Mouse (Mus musculus): ENCODE data around the gene Acbd6. TPM values are rescaled to one million over a fixed set of nuclear protein-coding genes. Genes with fewer than 3 reads are reported as not detected.

Gene Acbd6
- polyA plus RNA-seq, 1 experiment, result 95.9 TPM

- TF ChIP-seq POLR2A (IDR thresholded peaks at IDR 0.05; ENCODE audit: low read depth, low read length) (no peak), CTCF (IDR thresholded peaks at IDR 0.05; ENCODE audit: extremely low read depth, insufficient read length, insufficient replicate concordance, low read depth, low read length) (no peak)
- no peak overlapping the region for H3K4me3 ChIP-seq (ENCODE audit: low read depth, low read length)
These were observed 140.6 kb downstream of the Acbd6 start for GRCm38 (mm10) chr1:155698373-155699159.

DNA sequence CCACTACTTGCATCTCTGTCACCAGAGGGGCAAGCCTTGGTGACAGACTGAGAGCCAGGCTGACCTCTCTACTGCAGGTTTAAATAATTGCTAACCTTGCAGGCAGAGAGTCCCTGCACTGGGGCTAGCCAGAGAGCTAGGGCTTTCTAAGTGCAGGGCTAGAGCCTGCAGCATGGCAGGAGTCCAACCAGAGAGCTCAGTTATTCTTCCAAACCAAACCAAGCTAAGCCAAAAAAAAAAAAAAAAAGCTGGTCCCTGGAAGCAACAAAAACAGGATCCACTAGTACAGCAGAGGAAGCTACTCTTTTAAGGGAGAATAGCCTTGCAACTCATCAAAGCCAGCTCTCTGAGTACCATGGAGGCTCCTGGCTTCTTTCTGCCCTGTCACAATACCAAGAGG, 143.0 kb downstream of the Acbd6 start:
- H3K36me3 ChIP-seq (ENCODE audit: control insufficient read depth, insufficient read depth, low read length), result no peaks in the 10 kb centered on the region
- H3K4me3 ChIP-seq (ENCODE audit: low read depth, low read length), result no peak overlapping the region
- TF ChIP-seq CTCF (IDR thresholded peaks at IDR 0.05; ENCODE audit: extremely low read depth, insufficient read length, insufficient replicate concordance, low read depth, low read length), result no peak
- no peak for TF ChIP-seq POLR2A (IDR thresholded peaks at IDR 0.05; ENCODE audit: low read depth, low read length)
- no peaks in the 10 kb centered on the region for H3K4me1 ChIP-seq (ENCODE audit: control insufficient read depth, insufficient read depth, insufficient read length, low read length)
- H3K27ac ChIP-seq (ENCODE audit: insufficient read depth, low read depth, low read length), result no peak overlapping the region
- H3K27me3 ChIP-seq (ENCODE audit: control insufficient read depth, insufficient read depth, low read length), result no peaks in the 10 kb centered on the region

More at GRCm38 (mm10) chr1:155698373-155699159, 140.6 kb downstream of the Acbd6 start:
- no peaks in the 10 kb centered on the region for H3K36me3 ChIP-seq (ENCODE audit: control insufficient read depth, insufficient read depth, low read length)
- 47% methylated on average over 17 of the region's 17 CpGs for WGBS
- H3K4me1 ChIP-seq (ENCODE audit: control insufficient read depth, insufficient read depth, insufficient read length, low read length), result no peaks in the 10 kb centered on the region
- no peaks in the 10 kb centered on the region for H3K27me3 ChIP-seq (ENCODE audit: control insufficient read depth, insufficient read depth, low read length)
- H3K27ac ChIP-seq (ENCODE audit: insufficient read depth, low read depth, low read length), result no peak overlapping the region

GRCm38 (mm10) chr1:155703191-155703680, 145.3 kb downstream of the Acbd6 start:
- no peaks in the 10 kb centered on the region for H3K4me1 ChIP-seq (ENCODE audit: control insufficient read depth, insufficient read depth, insufficient read length, low read length)
- no peak overlapping the region for H3K4me3 ChIP-seq (ENCODE audit: low read depth, low read length)
- TF ChIP-seq POLR2A (IDR thresholded peaks at IDR 0.05; ENCODE audit: low read depth, low read length) (no peak), CTCF (IDR thresholded peaks at IDR 0.05; ENCODE audit: extremely low read depth, insufficient read length, insufficient replicate concordance, low read depth, low read length) (no peak)
- H3K27me3 ChIP-seq (ENCODE audit: control insufficient read depth, insufficient read depth, low read length), result no peaks in the 10 kb centered on the region
- no peak overlapping the region for H3K27ac ChIP-seq (ENCODE audit: insufficient read depth, low read depth, low read length)
- WGBS, result 83% methylated on average over 5 of the region's 5 CpGs
- H3K36me3 ChIP-seq (ENCODE audit: control insufficient read depth, insufficient read depth, low read length), result no peaks in the 10 kb centered on the region

DNA sequence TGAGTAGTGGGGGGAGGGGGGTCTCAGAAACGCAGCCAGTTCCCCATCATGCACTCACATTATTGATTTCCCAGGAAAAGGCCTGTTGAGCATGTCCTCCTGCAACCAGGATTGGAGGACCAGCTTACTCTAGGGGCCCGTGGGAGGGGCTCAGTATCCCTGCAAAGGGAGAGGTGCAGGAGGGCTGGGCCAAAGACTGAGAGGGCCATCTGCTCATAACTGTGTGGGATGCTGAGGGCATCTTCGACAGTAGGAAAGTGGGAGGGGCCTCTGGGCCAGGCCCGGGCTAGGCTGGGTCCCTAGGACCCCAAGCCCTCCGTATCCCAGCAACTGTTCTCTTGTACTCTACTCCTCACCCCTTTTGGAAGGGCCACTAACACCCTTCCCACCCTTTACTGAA, 146.3 kb downstream of the Acbd6 start:
- TF ChIP-seq CTCF (IDR thresholded peaks at IDR 0.05; ENCODE audit: extremely low read depth, insufficient read length, insufficient replicate concordance, low read depth, low read length), result no peak
- no peak for TF ChIP-seq POLR2A (IDR thresholded peaks at IDR 0.05; ENCODE audit: low read depth, low read length)
- Histone ChIP-seq H3K4me1 (ENCODE audit: control insufficient read depth, insufficient read depth, insufficient read length, low read length) (no peaks in the 10 kb centered on the region), H3K4me3 (ENCODE audit: low read depth, low read length) (no peak overlapping the region), H3K36me3 (ENCODE audit: control insufficient read depth, insufficient read depth, low read length) (no peaks in the 10 kb centered on the region), H3K27ac (ENCODE audit: insufficient read depth, low read depth, low read length) (no peak overlapping the region), H3K27me3 (ENCODE audit: control insufficient read depth, insufficient read depth, low read length) (no peaks in the 10 kb centered on the region)
- 43% methylated on average over 5 of the region's 5 CpGs for WGBS

- H3K27me3 ChIP-seq (ENCODE audit: control insufficient read depth, insufficient read depth, low read length), result no peaks in the 10 kb centered on the region
- no peak overlapping the region for H3K27ac ChIP-seq (ENCODE audit: insufficient read depth, low read depth, low read length)
- H3K4me1 ChIP-seq (ENCODE audit: control insufficient read depth, insufficient read depth, insufficient read length, low read length), result no peaks in the 10 kb centered on the region
- WGBS, result 32% methylated on average over 2 of the region's 2 CpGs
- TF ChIP-seq POLR2A (IDR thresholded peaks at IDR 0.05; ENCODE audit: low read depth, low read length) (no peak), CTCF (IDR thresholded peaks at IDR 0.05; ENCODE audit: extremely low read depth, insufficient read length, insufficient replicate concordance, low read depth, low read length) (no peak)
- H3K4me3 ChIP-seq (ENCODE audit: low read depth, low read length), result no peak overlapping the region
- no peaks in the 10 kb centered on the region for H3K36me3 ChIP-seq (ENCODE audit: control insufficient read depth, insufficient read depth, low read length)
These were observed 155.4 kb downstream of the Acbd6 start for GRCm38 (mm10) chr1:155713306-155713705.

- no peak for TF ChIP-seq POLR2A (IDR thresholded peaks at IDR 0.05; ENCODE audit: low read depth, low read length)
- TF ChIP-seq CTCF (IDR thresholded peaks at IDR 0.05; ENCODE audit: extremely low read depth, insufficient read length, insufficient replicate concordance, low read depth, low read length), result no peak
- H3K36me3 ChIP-seq (ENCODE audit: control insufficient read depth, insufficient read depth, low read length), result no peaks in the 10 kb centered on the region
- H3K4me1 ChIP-seq (ENCODE audit: control insufficient read depth, insufficient read depth, insufficient read length, low read length), result no peaks in the 10 kb centered on the region
- H3K4me3 ChIP-seq (ENCODE audit: low read depth, low read length), result no peak overlapping the region
- H3K27ac ChIP-seq (ENCODE audit: insufficient read depth, low read depth, low read length), result no peak overlapping the region
- no peaks in the 10 kb centered on the region for H3K27me3 ChIP-seq (ENCODE audit: control insufficient read depth, insufficient read depth, low read length)
These were observed 157.4 kb downstream of the Acbd6 start for GRCm38 (mm10) chr1:155715366-155715765.

- H3K27ac ChIP-seq (ENCODE audit: insufficient read depth, low read depth, low read length), result no peak overlapping the region
- WGBS, result 86% methylated on average over 12 of the region's 12 CpGs
- TF ChIP-seq POLR2A (IDR thresholded peaks at IDR 0.05; ENCODE audit: low read depth, low read length) (no peak), CTCF (IDR thresholded peaks at IDR 0.05; ENCODE audit: extremely low read depth, insufficient read length, insufficient replicate concordance, low read depth, low read length) (no peak)
- H3K4me3 ChIP-seq (ENCODE audit: low read depth, low read length), result no peak overlapping the region
- 0 out of 2 replicates have a peak, but pooled peaks cover 3% of the 10 kb centered on the region for H3K27me3 ChIP-seq (ENCODE audit: control insufficient read depth, insufficient read depth, low read length)
- no peaks in the 10 kb centered on the region for H3K4me1 ChIP-seq (ENCODE audit: control insufficient read depth, insufficient read depth, insufficient read length, low read length)
- no peaks in the 10 kb centered on the region for H3K36me3 ChIP-seq (ENCODE audit: control insufficient read depth, insufficient read depth, low read length)
These were observed 159.4 kb downstream of the Acbd6 start for GRCm38 (mm10) chr1:155717301-155717700.

All from small intestine, adult 2 months (tissue).